Mouse (Mus musculus) cerebellum, postnatal 4 days (tissue): ENCODE results near the gene Pid1.
"Not testable (repeated sequence)": the region's sequence is repeated elsewhere in the genome, so short reads cannot be mapped to it uniquely, and the experiment has no call there.

Source experiments
- DNase-seq, 2 experiments: peaks; one replicate each; pipeline ENCODE4 v3.0.0; 2022; ENCODE audit warnings: low spot score in 2 of 2, mixed read lengths in 1 of 2

The Pid1 gene

GRCm38 (mm10) chr1:84272951-84273350 lies 91.0 kb downstream of the Pid1 start:
- DNase-seq, result no peak

- DNase-seq, result no peak
Measured at GRCm38 (mm10) chr1:84271712-84272200, 92.2 kb downstream of the Pid1 start.

- DNase-seq, result no peak
Measured at GRCm38 (mm10) chr1:84257656-84258055, 106.3 kb downstream of the Pid1 start.

- DNase-seq, result no peak
Measured at GRCm38 (mm10) chr1:84254361-84254760, 109.6 kb downstream of the Pid1 start.

GRCm38 (mm10) chr1:84253838-84254237 lies 110.1 kb downstream of the Pid1 start:
- no peak for DNase-seq

- no peak for DNase-seq
Measured at GRCm38 (mm10) chr1:84251205-84251604, 112.8 kb downstream of the Pid1 start.

GRCm38 (mm10) chr1:84250770-84251169 lies 113.2 kb downstream of the Pid1 start:
- DNase-seq, result no peak

- DNase-seq, result no peak
Measured at GRCm38 (mm10) chr1:84249772-84250338, 114.1 kb downstream of the Pid1 start.

- no peak for DNase-seq
Measured at GRCm38 (mm10) chr1:84247111-84247510, 116.9 kb downstream of the Pid1 start.

GRCm38 (mm10) chr1:84241192-84241828 lies 122.7 kb downstream of the Pid1 start:
- no peak for DNase-seq

- DNase-seq, result no peak
Measured at GRCm38 (mm10) chr1:84240203-84240602, 123.8 kb downstream of the Pid1 start.

GRCm38 (mm10) chr1:84230431-84230830 lies 133.5 kb downstream of the Pid1 start:
- DNase-seq, result no peak

GRCm38 (mm10) chr1:84225626-84226025 lies 138.4 kb downstream of the Pid1 start:
- no peak for DNase-seq

- no peak for DNase-seq
Measured at GRCm38 (mm10) chr1:84222051-84222450, 141.9 kb downstream of the Pid1 start.

GRCm38 (mm10) chr1:84218605-84219004 lies 145.4 kb downstream of the Pid1 start:
- no peak for DNase-seq

- DNase-seq, result no peak
Measured at GRCm38 (mm10) chr1:84217777-84218176, 146.2 kb downstream of the Pid1 start.

GRCm38 (mm10) chr1:84211507-84211906 lies 152.5 kb downstream of the Pid1 start:
- no peak for DNase-seq

- DNase-seq, result not testable (repeated sequence)
Measured at GRCm38 (mm10) chr1:84205746-84206145, 158.2 kb downstream of the Pid1 start.

- no peak for DNase-seq
Measured at GRCm38 (mm10) chr1:84203494-84203893, 160.5 kb downstream of the Pid1 start.

- no peak for DNase-seq
Measured at GRCm38 (mm10) chr1:84199890-84200289, 164.1 kb downstream of the Pid1 start.

GRCm38 (mm10) chr1:84198887-84199286 lies 165.1 kb downstream of the Pid1 start:
- no peak for DNase-seq

GRCm38 (mm10) chr1:84192167-84192566 lies 171.8 kb downstream of the Pid1 start:
- no peak for DNase-seq

GRCm38 (mm10) chr1:84189446-84189845 lies 174.5 kb downstream of the Pid1 start:
- DNase-seq, result no peak
